Mouse (Mus musculus) MEL (cell line): ENCODE measurements at regions not wholly inside any gene's neighbourhood (a gene's known extent, or its start where the extent isn't known, plus 50 kb on each side); places are given as distances from the start of the nearest gene placed in this dataset.

Experiments used
- DNase-seq: peaks from one replicate; pipeline ENCODE4 v3.0.0; 2011; ENCODE audit warnings: low read depth, low spot score
- H3K27ac ChIP-seq: 2 replicates; pipeline ENCODE4 v1.5.1; 2012; ENCODE audit warnings: low read depth, mild to moderate bottlenecking, control low read depth, low read length, moderate library complexity; ENCODE audit not compliant: control insufficient read depth
- H3K27me3 ChIP-seq, 2 experiments: fragments of 150-350 bp in 1 of 2; sonication (generic) in 1 of 2; 2 replicates each; pipeline ENCODE4 v1.6.1; 2012; ENCODE audit warnings: low read length in 2 of 2, mild to moderate bottlenecking in 2 of 2, improper control_type of control experiment in 1 of 2, moderate library complexity in 1 of 2; ENCODE audit not compliant: insufficient read depth in 2 of 2, control insufficient read depth in 1 of 2
- H3K36me3 ChIP-seq, 2 experiments: 2 replicates each; pipeline ENCODE4 v1.6.1; 2012 to 2014; ENCODE audit warnings: low read length in 2 of 2, improper control_type of control experiment in 1 of 2, inconsistent platforms in 1 of 2, mild to moderate bottlenecking in 1 of 2; ENCODE audit not compliant: insufficient read depth in 2 of 2, control insufficient read depth in 1 of 2
- H3K4me1 ChIP-seq, 2 experiments: fragments of 150-350 bp in 1 of 2; sonication (generic) in 1 of 2; 2 replicates each; pipeline ENCODE4 v1.6.1; 2012; ENCODE audit warnings: low read length in 2 of 2, improper control_type of control experiment in 1 of 2, mild to moderate bottlenecking in 1 of 2; ENCODE audit not compliant: insufficient read depth in 2 of 2, control insufficient read depth in 1 of 2
- H3K4me3 ChIP-seq, 2 experiments: fragments of 150-350 bp in 1 of 2; sonication (generic) in 1 of 2; 2 replicates each; pipeline ENCODE4 v1.5.1; 2012; ENCODE audit warnings: low read depth in 2 of 2, low read length in 2 of 2, mild to moderate bottlenecking in 2 of 2, moderate library complexity in 2 of 2, control low read depth in 1 of 2, improper control_type of control experiment in 1 of 2; ENCODE audit not compliant: control insufficient read depth in 1 of 2, insufficient read depth in 1 of 2
- H3K79me2 ChIP-seq: 2 replicates; pipeline ENCODE4 v1.6.1; 2012; ENCODE audit warnings: mild to moderate bottlenecking, low read length, moderate library complexity; ENCODE audit not compliant: control insufficient read depth, poor library complexity, insufficient read depth
- H3K9ac ChIP-seq: 2 replicates; pipeline ENCODE4 v1.6.1; 2012; ENCODE audit warnings: low read depth, mild to moderate bottlenecking, control low read depth, low read length, moderate library complexity; ENCODE audit not compliant: control insufficient read depth, poor library complexity, severe bottlenecking
- H3K9me3 ChIP-seq: fragments of 150-350 bp; sonication (generic); replicated peaks from 2 replicates; pipeline ENCODE4 v1.6.1; 2012; ENCODE audit warnings: mild to moderate bottlenecking, low read length, improper control_type of control experiment, moderate library complexity; ENCODE audit not compliant: insufficient read depth
- ELF1 ChIP-seq: IDR thresholded peaks from 2 replicates; pipeline ENCODE4 v1.6.1; 2014; ENCODE audit warnings: low read depth, mild to moderate bottlenecking, inconsistent platforms, low read length, improper control_type of control experiment, moderate library complexity
- ETS1 ChIP-seq: IDR thresholded peaks from 2 replicates; pipeline ENCODE4 v1.6.1; 2012; ENCODE audit warnings: low read depth, mild to moderate bottlenecking, inconsistent platforms, low read length, improper control_type of control experiment, moderate library complexity
- GABPA ChIP-seq: IDR thresholded peaks from 2 replicates; pipeline ENCODE4 v1.6.1; 2012; ENCODE audit warnings: low read depth, mild to moderate bottlenecking, inconsistent platforms, low read length, improper control_type of control experiment, moderate library complexity
- MAFK ChIP-seq: IDR thresholded peaks from 2 replicates; pipeline ENCODE4 v1.6.1; 2011; ENCODE audit warnings: low read depth, mild to moderate bottlenecking, low read length, improper control_type of control experiment, borderline replicate concordance
- POLR2A ChIP-seq, 2 experiments: IDR thresholded peaks; 2 replicates each; pipeline ENCODE4 v1.6.1; 2011 to 2012; ENCODE audit warnings: low read length in 2 of 2, mild to moderate bottlenecking in 2 of 2, control low read depth in 1 of 2, improper control_type of control experiment in 1 of 2, low read depth in 1 of 2, moderate library complexity in 1 of 2; ENCODE audit not compliant: control insufficient read depth in 1 of 2, insufficient read depth in 1 of 2, poor library complexity in 1 of 2
- SIN3A ChIP-seq: IDR thresholded peaks from 2 replicates; pipeline ENCODE4 v1.6.1; 2012; ENCODE audit warnings: low read length, improper control_type of control experiment, inconsistent platforms
- SMC3 ChIP-seq: IDR thresholded peaks from 2 replicates; pipeline ENCODE4 v1.6.1; 2011; ENCODE audit warnings: low read depth, low read length, improper control_type of control experiment
- USF1 ChIP-seq: IDR thresholded peaks from 2 replicates; pipeline ENCODE4 v1.6.1; 2014; ENCODE audit warnings: low read depth, mild to moderate bottlenecking, inconsistent platforms, low read length, improper control_type of control experiment, moderate library complexity
- ZMIZ1 ChIP-seq: IDR thresholded peaks from 2 replicates; pipeline ENCODE4 v1.6.1; 2012; ENCODE audit warnings: low read depth, mild to moderate bottlenecking, inconsistent platforms, low read length, improper control_type of control experiment, moderate library complexity

GRCm38 (mm10) chrX:127124462-127124861, 84.7 kb downstream of the Gm382 start:
- no peaks in the 10 kb centered on the region for H3K36me3 ChIP-seq
- H3K79me2 ChIP-seq: no peaks in the 10 kb centered on the region
- H3K4me1 ChIP-seq: no peaks in the 10 kb centered on the region
- no peaks in the 10 kb centered on the region for H3K27me3 ChIP-seq
- H3K4me3 ChIP-seq: no peak overlapping the region
- H3K9ac ChIP-seq: no peak overlapping the region
- H3K27ac ChIP-seq: no peak overlapping the region
- H3K9me3 ChIP-seq: no peaks in the 10 kb centered on the region
- no peak for DNase-seq
- peak; percentile 69 for TF ChIP-seq MAFK
- no peak for TF ChIP-seq GABPA
- no peak for TF ChIP-seq POLR2A (IDR thresholded peaks at IDR 0.05; ENCODE audit: control insufficient read depth in 1 of 2, insufficient read depth in 1 of 2, low read depth in 1 of 2, low read length in 2 of 2, poor library complexity in 1 of 2)
- TF ChIP-seq SIN3A: no peak
- TF ChIP-seq ETS1: no peak
- TF ChIP-seq ELF1: no peak
- no peak for TF ChIP-seq USF1
- no peak for TF ChIP-seq ZMIZ1
- TF ChIP-seq SMC3: no peak
